Mouse (Mus musculus): ENCODE measurements around the gene Cdh18.

- TF ChIP-seq CTCF (IDR thresholded peaks at IDR 0.05; ENCODE audit: control insufficient read depth, insufficient read depth, low read length) (no peak), POLR2A (IDR thresholded peaks at IDR 0.05; ENCODE audit: borderline replicate concordance, control insufficient read depth, low read depth, low read length) (no peak)
Observed at GRCm38 (mm10) chr15:23408256-23408655, 859.4 kb downstream of the Cdh18 start.
